Mouse (Mus musculus): ENCODE results near the gene Zfp105. TPM values are rescaled to one million over a fixed set of nuclear protein-coding genes. Genes with fewer than 3 reads are reported as not detected.

Gene Zfp105
- 30.9 and 31.6 TPM in 2 replicates for polyA plus RNA-seq (2016; fragmentation: Nextera tagmentation; extraction: Ambion mirVana)

DNA sequence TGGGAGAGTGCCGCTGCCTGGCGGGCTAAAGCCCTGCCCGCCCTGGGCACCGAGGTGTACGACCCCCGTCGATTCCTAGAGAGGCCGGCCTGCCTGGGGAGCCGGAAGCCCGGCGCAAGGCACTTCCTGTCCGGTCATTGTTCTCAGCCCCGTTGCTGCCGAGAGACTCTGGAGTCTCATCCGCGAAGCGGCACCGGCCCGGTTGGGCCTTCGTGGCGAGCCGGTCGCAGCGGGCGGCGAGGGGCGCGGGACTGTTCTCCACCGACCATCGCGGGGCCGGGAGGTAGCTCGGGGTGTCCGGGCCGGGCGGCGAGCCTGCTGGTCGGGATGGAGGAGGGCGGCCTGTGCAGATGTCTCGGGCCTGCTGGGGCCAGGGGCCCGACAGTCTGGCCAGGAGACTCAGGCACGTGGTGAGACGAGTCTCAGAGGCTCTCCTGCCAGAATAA, at the start of gene Zfp105:
Gene Zfp105 (plus strand): TSS at position 137 of the 446 bp plus-strand sequence.
- Histone ChIP-seq H3K9me3 (no peaks in the 10 kb centered on the region), H3K4me3 (peak within 1 kb of the TSS; percentile 93), H3K4me1 (peaks cover 14% of the 10 kb centered on the region), H3K36me3 (replicated peaks) (peaks cover 38% of the 10 kb centered on the region), H3K27me3 (ENCODE audit: poor library complexity, severe bottlenecking) (no peaks in the 10 kb centered on the region; the same call in none of the 2 replicates), H3K27ac (peak within 1 kb of the TSS; percentile 97)
- under 1% methylated on average over 43 of the region's 43 CpGs for WGBS
- DNase-seq (ENCODE audit: extremely low spot score, low spot score), result peak; percentile 91

- no peak overlapping the region for H3K27ac ChIP-seq
- no peaks in the 10 kb centered on the region for H3K27me3 ChIP-seq (ENCODE audit: poor library complexity, severe bottlenecking)
- WGBS, result 71% methylated on average over 1 of the region's 1 CpGs
- no peak for DNase-seq (ENCODE audit: extremely low spot score, low spot score)
- no peaks in the 10 kb centered on the region for H3K36me3 ChIP-seq (replicated peaks)
- no peak overlapping the region for H3K4me3 ChIP-seq
- no peaks in the 10 kb centered on the region for H3K9me3 ChIP-seq
- no peaks in the 10 kb centered on the region for H3K4me1 ChIP-seq
Measured at GRCm38 (mm10) chr9:122874653-122875052, 48.2 kb upstream of the Zfp105 start.

DNA sequence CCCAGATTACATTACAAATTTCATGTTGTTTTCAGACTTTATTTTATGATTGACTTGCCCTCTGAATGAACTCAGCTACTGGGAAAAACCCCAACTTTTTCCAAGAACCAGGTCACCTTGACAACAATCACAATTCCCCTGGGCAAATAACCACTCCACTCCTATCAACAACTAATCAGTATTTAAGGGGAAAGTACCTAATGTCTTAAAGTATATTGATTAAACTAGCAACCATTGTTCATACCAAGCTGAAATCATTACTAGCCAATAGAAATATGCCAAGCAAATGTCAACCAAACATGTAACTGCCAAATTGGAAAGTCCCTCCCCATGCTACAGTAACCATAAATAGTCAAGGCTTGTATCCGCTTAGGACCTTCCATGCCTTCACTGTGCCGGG, 47.7 kb upstream of the Zfp105 start:
- WGBS, result 91% methylated on average over 2 of the region's 2 CpGs
- H3K4me3 ChIP-seq, result no peak overlapping the region
- H3K36me3 ChIP-seq (replicated peaks), result no peaks in the 10 kb centered on the region
- H3K9me3 ChIP-seq, result no peaks in the 10 kb centered on the region
- no peaks in the 10 kb centered on the region for H3K4me1 ChIP-seq
- no peak for DNase-seq (ENCODE audit: extremely low spot score, low spot score)
- no peaks in the 10 kb centered on the region for H3K27me3 ChIP-seq (ENCODE audit: poor library complexity, severe bottlenecking)
- H3K27ac ChIP-seq, result no peak overlapping the region

DNA sequence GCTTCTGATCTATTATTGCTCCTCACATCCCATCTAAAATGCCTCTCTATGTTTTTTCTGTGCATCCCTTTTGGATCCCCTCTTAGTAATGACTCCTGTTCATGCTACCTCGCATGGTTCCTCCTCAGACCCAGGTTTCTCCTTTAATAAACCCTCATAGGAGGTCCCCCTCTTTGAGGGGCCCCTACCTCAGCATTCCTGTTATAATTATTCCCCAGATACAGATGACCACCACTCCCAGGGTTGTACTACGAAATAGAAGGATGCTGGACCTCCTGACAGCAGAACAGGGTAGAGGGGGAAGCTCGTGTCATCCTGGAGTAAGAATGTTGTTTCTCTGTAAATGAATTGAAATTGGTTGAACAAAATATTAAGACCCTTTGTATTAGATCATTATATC, 37.5 kb upstream of the Zfp105 start, which contains the start of gene Zkscan7:
Gene Zkscan7 (plus strand): TSS at position 301 of the 400 bp plus-strand sequence.
- no peak for DNase-seq (ENCODE audit: extremely low spot score, low spot score)
- peak within 1 kb of the TSS; percentile 87 for H3K4me3 ChIP-seq
- no peaks in the 10 kb centered on the region for H3K9me3 ChIP-seq
- WGBS, result 83% methylated on average over 3 of the region's 3 CpGs
- H3K27ac ChIP-seq, result peak within 1 kb of the TSS; percentile 87
- 0 out of 2 replicates have a peak, but pooled peaks cover 5% of the 10 kb centered on the region for H3K27me3 ChIP-seq (ENCODE audit: poor library complexity, severe bottlenecking)
- H3K36me3 ChIP-seq (replicated peaks), result peaks cover 6% of the 10 kb centered on the region; the same call in 1 of the 2 replicates
- peaks cover 16% of the 10 kb centered on the region for H3K4me1 ChIP-seq

- H3K9me3 ChIP-seq, result no peaks in the 10 kb centered on the region
- 0 out of 2 replicates have a peak, but pooled peaks cover 5% of the 10 kb centered on the region for H3K27me3 ChIP-seq (ENCODE audit: poor library complexity, severe bottlenecking)
- DNase-seq (ENCODE audit: extremely low spot score, low spot score), result peak; percentile 71
- H3K4me3 ChIP-seq, result peak overlapping the region; percentile 87
- peak overlapping the region; percentile 87 for H3K27ac ChIP-seq
- H3K4me1 ChIP-seq, result peaks cover 16% of the 10 kb centered on the region
- 7% methylated on average over 54 of the region's 54 CpGs for WGBS
- peaks cover 9% of the 10 kb centered on the region; the same call in 1 of the 2 replicates for H3K36me3 ChIP-seq (replicated peaks)
Measured at GRCm38 (mm10) chr9:122886372-122887179, 36.3 kb upstream of the Zfp105 start.

DNA sequence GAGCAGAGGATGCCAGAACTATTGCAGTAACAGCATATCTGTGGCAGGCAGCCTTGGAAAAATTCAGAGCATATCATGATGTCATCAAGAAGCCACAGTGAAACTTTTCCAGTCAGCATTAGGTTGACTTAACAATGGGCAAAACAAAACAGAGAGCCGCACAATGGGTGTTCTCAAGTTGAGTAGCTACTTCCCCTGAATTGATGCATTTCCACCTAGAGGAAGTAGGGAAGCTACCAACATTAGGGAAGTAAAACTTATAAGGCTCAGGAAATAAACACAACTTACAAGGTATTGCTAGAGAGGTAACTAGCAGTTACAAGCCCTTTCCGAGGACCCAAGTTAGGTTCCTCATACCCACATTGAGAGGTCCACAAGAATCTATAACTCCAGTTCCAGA, 21.8 kb upstream of the Zfp105 start:
- WGBS, result 95% methylated on average over 2 of the region's 2 CpGs
- Histone ChIP-seq H3K27me3 (ENCODE audit: poor library complexity, severe bottlenecking) (no peaks in the 10 kb centered on the region), H3K4me1 (peaks cover 11% of the 10 kb centered on the region), H3K9me3 (peaks cover 4% of the 10 kb centered on the region), H3K27ac (no peak overlapping the region), H3K36me3 (replicated peaks) (peaks cover 26% of the 10 kb centered on the region), H3K4me3 (no peak overlapping the region)
- DNase-seq (ENCODE audit: extremely low spot score, low spot score), result no peak

DNA sequence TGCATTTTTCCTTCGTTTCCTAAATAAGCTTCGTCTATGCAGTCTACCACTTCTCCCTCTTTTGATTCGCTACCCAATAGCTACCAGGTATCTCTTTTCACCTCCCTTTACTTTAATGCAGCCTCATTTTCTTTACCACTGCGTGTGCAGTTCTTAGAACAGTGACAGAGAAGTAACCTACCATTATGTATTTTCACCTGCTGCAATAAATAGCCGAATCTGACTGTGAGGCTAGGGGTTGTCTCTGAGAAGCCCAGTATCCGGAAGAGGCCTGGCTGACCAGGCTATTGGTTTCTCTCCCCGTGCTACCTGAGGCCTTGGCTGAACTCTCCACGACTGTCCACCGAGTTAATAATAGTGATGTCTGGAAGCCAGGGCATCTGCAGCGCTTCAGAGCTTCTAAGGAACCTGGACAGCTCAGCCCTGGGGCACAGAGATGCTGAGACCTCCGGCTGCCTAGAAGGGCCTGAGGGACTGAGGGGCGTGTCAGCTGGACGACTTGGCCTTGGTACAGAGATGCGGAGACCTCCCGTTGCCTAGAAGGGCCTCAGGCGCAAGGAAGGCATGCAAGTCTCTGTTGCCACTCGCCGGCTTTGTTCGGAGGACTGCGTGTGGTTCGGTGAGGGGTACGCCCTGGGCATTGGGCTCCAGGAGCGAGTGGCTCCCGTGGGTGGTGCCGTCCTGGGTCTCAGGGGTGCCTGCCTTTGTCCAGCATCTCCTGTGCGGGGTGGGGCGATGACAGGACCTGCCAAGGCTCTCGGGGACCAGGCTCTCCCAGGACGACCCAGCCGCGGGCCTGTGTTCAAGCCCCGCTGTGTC, 19.9 kb upstream of the Zfp105 start:
- 13% methylated on average over 32 of the region's 32 CpGs for WGBS
- H3K4me3 ChIP-seq, result peak overlapping the region; percentile 68
- DNase-seq (ENCODE audit: extremely low spot score, low spot score), result peak; percentile 86
- H3K27me3 ChIP-seq (ENCODE audit: poor library complexity, severe bottlenecking), result no peaks in the 10 kb centered on the region
- peak overlapping the region; percentile 90 for H3K27ac ChIP-seq
- H3K4me1 ChIP-seq, result peaks cover 11% of the 10 kb centered on the region
- peaks cover 10% of the 10 kb centered on the region for H3K9me3 ChIP-seq
- H3K36me3 ChIP-seq (replicated peaks), result peaks cover 31% of the 10 kb centered on the region

- H3K4me1 ChIP-seq, result peaks cover 14% of the 10 kb centered on the region
- no peaks in the 10 kb centered on the region for H3K9me3 ChIP-seq
- H3K36me3 ChIP-seq (replicated peaks), result peaks cover 33% of the 10 kb centered on the region
- no peak for DNase-seq (ENCODE audit: extremely low spot score, low spot score)
- WGBS, result 21% methylated on average over 3 of the region's 3 CpGs
- H3K27ac ChIP-seq, result peak overlapping the region; percentile 97
- no peaks in the 10 kb centered on the region; the same call in none of the 2 replicates for H3K27me3 ChIP-seq (ENCODE audit: poor library complexity, severe bottlenecking)
- H3K4me3 ChIP-seq, result peak overlapping the region; percentile 93
Measured at GRCm38 (mm10) chr9:122922436-122922835, 436 bp upstream of the Zfp105 start.

- H3K9me3 ChIP-seq, result peaks cover 26% of the 10 kb centered on the region
- H3K27me3 ChIP-seq (ENCODE audit: poor library complexity, severe bottlenecking), result no peaks in the 10 kb centered on the region
- no peak overlapping the region for H3K27ac ChIP-seq
- DNase-seq (ENCODE audit: extremely low spot score, low spot score), result no peak
- peaks cover 1% of the 10 kb centered on the region for H3K4me1 ChIP-seq
- H3K4me3 ChIP-seq, result no peak overlapping the region
- 92% methylated on average over 3 of the region's 3 CpGs for WGBS
- H3K36me3 ChIP-seq (replicated peaks), result peaks cover 94% of the 10 kb centered on the region
Measured at GRCm38 (mm10) chr9:122928915-122929314, 6.0 kb downstream of the Zfp105 start.

- Histone ChIP-seq H3K9me3 (0 out of 2 replicates have a peak, but pooled peaks cover under 1% of the 10 kb centered on the region), H3K4me1 (peaks cover 28% of the 10 kb centered on the region), H3K4me3 (peak within 1 kb of the TSS; percentile 80), H3K36me3 (replicated peaks) (peaks cover 42% of the 10 kb centered on the region), H3K27me3 (ENCODE audit: poor library complexity, severe bottlenecking) (no peaks in the 10 kb centered on the region), H3K27ac (peak within 1 kb of the TSS; percentile 94)
- WGBS, result under 1% methylated on average over 64 of the region's 64 CpGs
- DNase-seq (ENCODE audit: extremely low spot score, low spot score), result peak; percentile 96
Measured at GRCm38 (mm10) chr9:122950643-122951475, 28.0 kb downstream of the Zfp105 start, which contains the start of the genes 1110059G10Rik and Kif15. TSS of gene 1110059G10Rik (minus strand) at chr9:122951000. TSS of gene Kif15 (plus strand) at chr9:122951046.

Measured in forebrain, embryonic 10.5 days (tissue).